Mouse (Mus musculus) left cerebral cortex, adult 2 months (tissue): ENCODE measurements at regions not wholly inside any gene's neighbourhood (a gene's known extent, or its start where the extent isn't known, plus 50 kb on each side); places are given as distances from the start of the nearest gene placed in this dataset.
"Not testable (repeated sequence)": the region's sequence is repeated elsewhere in the genome, so short reads cannot be mapped to it uniquely, and the experiment has no call there.

Source experiments
- DNase-seq, 2 experiments: peaks; one replicate each; pipeline ENCODE4 v3.0.0; 2021 to 2022; ENCODE audit warnings: low spot score in 2 of 2, mixed read lengths in 1 of 2; ENCODE audit errors: extremely low spot score in 1 of 2
- H3K27ac ChIP-seq: fragments of 200-600 bp; 2 replicates; pipeline ENCODE4 v1.8.1; 2022
- H3K4me3 ChIP-seq: fragments of 200-600 bp; 2 replicates; pipeline ENCODE4 v1.8.1; 2022
- CTCF ChIP-seq: fragments of 200-600 bp; IDR thresholded peaks from 2 replicates; pipeline ENCODE4 v1.8.1; 2022; ENCODE audit warnings: antibody characterized with exemption, mild to moderate bottlenecking, moderate library complexity
- intact Hi-C: fragments of 180-260 bp; cut with DNase I; formaldehyde crosslinking; loops from one replicate; pipeline ENCODE4 v1.15.1; 2025

GRCm38 (mm10) chr6:31011407-31012020, 52.6 kb upstream of the Klf14 start:
- no peak overlapping the region for H3K27ac ChIP-seq
- no peak for DNase-seq
- no peak overlapping the region for H3K4me3 ChIP-seq
- intact Hi-C loops: no loop called here
- no peak for TF ChIP-seq CTCF

- TF ChIP-seq CTCF: no peak
- Histone ChIP-seq H3K4me3 (no peak overlapping the region), H3K27ac (no peak overlapping the region; the same call in 1 of the 2 replicates)
- DNase-seq: no peak
- intact Hi-C loops: no loop called here
These were observed 57.7 kb upstream of the Klf14 start for GRCm38 (mm10) chr6:31016566-31016965.

- DNase-seq: no peak
- TF ChIP-seq CTCF: no peak
- no peak overlapping the region for H3K4me3 ChIP-seq
- intact Hi-C loops: no loop called here
- no peak overlapping the region for H3K27ac ChIP-seq
These were observed 62.9 kb upstream of the Klf14 start for GRCm38 (mm10) chr6:31021776-31022175.

- Histone ChIP-seq H3K27ac (no peak overlapping the region; the same call in 1 of the 2 replicates), H3K4me3 (no peak overlapping the region)
- no peak for TF ChIP-seq CTCF
- DNase-seq: peak in 1 of 2 experiments; percentile 49
- intact Hi-C loops: no loop called here
These were observed 70.9 kb upstream of the Klf14 start for GRCm38 (mm10) chr6:31029777-31030176.

GRCm38 (mm10) chr6:31031022-31031421, 72.1 kb upstream of the Klf14 start:
- intact Hi-C loops: no loop called here
- H3K27ac ChIP-seq: no peak overlapping the region
- no peak overlapping the region for H3K4me3 ChIP-seq
- no peak for TF ChIP-seq CTCF
- DNase-seq: no peak

- DNase-seq: no peak
- intact Hi-C loops: no loop called here
- no peak overlapping the region for H3K27ac ChIP-seq
- no peak overlapping the region for H3K4me3 ChIP-seq
- no peak for TF ChIP-seq CTCF
These were observed 73.3 kb upstream of the Klf14 start for GRCm38 (mm10) chr6:31032147-31032546.

GRCm38 (mm10) chr6:31032980-31033608, 74.2 kb upstream of the Klf14 start:
- Histone ChIP-seq H3K4me3 (peak overlapping the region; percentile 23; the same call in 1 of the 2 replicates), H3K27ac (peak overlapping the region; percentile 61)
- DNase-seq: peak; percentile 54 to 56
- intact Hi-C loops: no loop called here
- TF ChIP-seq CTCF: peak; percentile 92

GRCm38 (mm10) chr6:31034796-31035195, 75.9 kb upstream of the Klf14 start:
- TF ChIP-seq CTCF: no peak
- Histone ChIP-seq H3K4me3 (no peak overlapping the region), H3K27ac (no peak overlapping the region)
- DNase-seq: no peak
- intact Hi-C loops: loop anchor here (5.0 kb wide), 1 partner anchor 527 kb away; the partner anchor contains the start of genes Ssmem1 and Tmem209

GRCm38 (mm10) chr6:31037801-31038395, 79.0 kb upstream of the Klf14 start:
- H3K4me3 ChIP-seq: peak overlapping the region; percentile 23
- intact Hi-C loops: loop anchor here (2.0 to 5.0 kb wide), 2 partner anchors 531 to 635 kb away; partner anchors contain the start of genes Ssmem1 and Tmem209
- no peak for TF ChIP-seq CTCF
- H3K27ac ChIP-seq: peak overlapping the region; percentile 40; the same call in 1 of the 2 replicates
- DNase-seq: no peak

GRCm38 (mm10) chr6:31038445-31038844, 79.6 kb upstream of the Klf14 start:
- not testable (repeated sequence) for H3K27ac ChIP-seq, DNase-seq
- H3K4me3 ChIP-seq: peak overlapping the region; percentile 23
- intact Hi-C loops: loop anchor here (2.0 to 5.0 kb wide), 2 partner anchors 531 to 636 kb away; partner anchors contain the start of genes Ssmem1 and Tmem209
- TF ChIP-seq CTCF: peak; percentile 76

- no peak overlapping the region for H3K4me3 ChIP-seq
- no peak for DNase-seq
- no peak overlapping the region for H3K27ac ChIP-seq
- intact Hi-C loops: loop anchor here (2.0 to 5.0 kb wide), 2 partner anchors 532 to 637 kb away; partner anchors contain the start of genes Ssmem1 and Tmem209
- no peak for TF ChIP-seq CTCF
These were observed 80.6 kb upstream of the Klf14 start for GRCm38 (mm10) chr6:31039485-31039884.

GRCm38 (mm10) chr6:31040783-31041182, 81.9 kb upstream of the Klf14 start:
- no peak for TF ChIP-seq CTCF
- H3K27ac ChIP-seq: no peak overlapping the region
- no peak for DNase-seq
- intact Hi-C loops: no loop called here
- no peak overlapping the region for H3K4me3 ChIP-seq
